Mouse (Mus musculus): ENCODE measurements around the gene Nlgn1. TPM values are rescaled to one million over a fixed set of nuclear protein-coding genes. Genes with fewer than 3 reads are reported as not detected.

The Nlgn1 gene
- 11.3 and 13.4 TPM in 2 replicates for polyA plus RNA-seq (2012; rRNA removed)

DNA sequence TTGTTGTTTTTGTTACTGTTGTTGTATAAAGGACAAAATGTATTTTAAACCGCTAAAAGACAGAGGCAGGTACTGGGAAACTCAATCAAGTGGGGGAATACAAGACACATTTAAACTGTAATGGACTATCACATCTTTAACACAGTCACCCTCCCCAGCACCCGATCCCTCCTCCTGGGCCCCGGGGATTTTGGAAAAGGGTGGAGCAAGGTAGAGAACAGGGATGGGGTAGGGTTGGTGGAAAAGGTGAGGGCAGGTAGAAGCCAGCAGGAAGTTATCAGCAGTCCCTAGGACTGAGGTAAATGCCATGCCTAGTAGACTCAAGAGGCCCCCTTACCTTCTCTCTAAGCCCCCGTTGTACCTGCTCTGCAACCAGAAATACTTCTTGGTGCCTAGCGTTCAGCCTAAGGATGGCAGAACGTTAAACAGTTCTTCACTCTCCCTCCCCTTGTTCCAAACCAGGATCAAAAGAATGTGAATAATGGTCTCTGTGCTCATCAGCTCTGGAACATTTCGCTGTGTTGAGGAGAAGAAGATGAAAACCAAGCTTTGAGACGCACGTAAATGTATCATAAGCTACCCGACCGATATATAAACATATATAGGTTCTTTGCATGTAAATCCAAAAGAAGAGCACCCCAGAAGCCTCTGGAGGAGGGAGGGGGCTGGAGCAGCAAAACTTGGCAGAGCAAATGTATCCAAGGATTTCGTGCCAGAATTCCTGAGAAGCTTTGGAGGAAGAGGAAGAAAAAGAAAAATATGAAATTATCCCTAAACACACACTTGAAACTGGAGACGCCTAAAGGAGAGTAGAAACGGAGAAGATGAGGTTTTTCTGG is at the start of gene Nlgn1:
Gene Nlgn1, minus strand, starts transcription at position 61 of the 839 bp plus-strand sequence.

